Mouse (Mus musculus) heart, postnatal 14 days (tissue): ENCODE measurements around the gene Lin9. TPM values are rescaled to one million over a fixed set of nuclear protein-coding genes. Genes with fewer than 3 reads are reported as not detected.

Experiments used
- DNase-seq, 2 experiments: peaks; one replicate each; pipeline ENCODE4 v3.0.0; 2021 to 2022
- intact Hi-C: fragments of 180-260 bp; cut with DNase I; formaldehyde crosslinking; loops from one replicate; pipeline ENCODE4 v1.15.1; 2025
- total RNA-seq, 2 experiments: library from RNA; stranded (reverse); gene quantifications; 2 replicates each; pipeline ENCODE4 v1.2.3; 2021

The Lin9 gene
- total RNA-seq, 2 experiments from 2014 or later = 3.8 to 4.1 TPM

GRCm38 (mm10) chr1:180698063-180698462 lies 57.1 kb downstream of the Lin9 start:
- intact Hi-C loops = no loop called here
- no peak for DNase-seq

- intact Hi-C loops = no loop called here
These were observed 62.5 kb downstream of the Lin9 start for GRCm38 (mm10) chr1:180703400-180703799.

GRCm38 (mm10) chr1:180707368-180707767 lies 66.4 kb downstream of the Lin9 start:
- no peak for DNase-seq
- intact Hi-C loops = no loop called here

More at GRCm38 (mm10) chr1:180703400-180703799, 62.5 kb downstream of the Lin9 start:
- no peak for DNase-seq

GRCm38 (mm10) chr1:180707813-180708212 lies 66.9 kb downstream of the Lin9 start:
- DNase-seq = no peak
- intact Hi-C loops = no loop called here

DNA sequence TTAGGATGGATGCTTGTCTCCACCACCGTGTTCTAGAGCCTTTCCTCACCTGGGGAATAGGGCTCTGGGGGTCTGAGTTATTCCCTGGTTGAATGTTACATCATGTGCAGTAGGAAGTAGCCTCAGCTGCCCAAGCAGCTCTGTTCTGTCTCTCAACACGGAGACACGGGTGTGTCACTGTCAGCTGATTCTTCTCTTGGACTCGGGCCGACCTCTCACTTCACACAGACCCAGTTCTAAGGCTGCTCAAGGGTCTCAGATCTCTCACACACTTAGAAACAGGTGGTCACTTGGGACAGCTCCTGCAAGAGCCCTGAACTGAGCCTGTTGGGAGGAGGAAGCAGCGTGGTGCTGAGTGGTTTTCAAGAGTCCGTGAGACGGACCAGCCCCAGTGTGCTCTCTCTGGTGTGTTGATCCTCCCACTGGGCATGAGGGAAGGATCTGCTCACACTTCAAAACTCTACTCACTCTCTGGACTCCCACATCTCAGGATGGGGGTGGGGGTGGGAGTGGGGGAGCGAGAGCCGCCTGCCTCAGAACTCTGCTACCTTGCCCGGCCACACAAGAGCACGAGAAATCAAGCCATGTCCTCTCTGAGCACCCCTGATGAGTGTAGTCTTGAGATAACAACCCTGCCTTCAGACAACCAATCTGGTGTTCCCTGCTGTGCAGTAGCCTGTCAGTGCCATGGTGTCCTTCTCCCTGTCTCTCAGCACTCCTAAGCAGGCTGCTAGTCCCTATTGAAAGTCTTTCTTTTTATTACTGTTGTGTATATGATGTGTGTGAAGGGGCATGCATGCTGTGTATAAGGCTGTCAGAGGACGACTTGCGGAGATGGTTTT lies 68.2 kb downstream of the Lin9 start:
- intact Hi-C loops = no loop called here
- DNase-seq = no peak

DNA sequence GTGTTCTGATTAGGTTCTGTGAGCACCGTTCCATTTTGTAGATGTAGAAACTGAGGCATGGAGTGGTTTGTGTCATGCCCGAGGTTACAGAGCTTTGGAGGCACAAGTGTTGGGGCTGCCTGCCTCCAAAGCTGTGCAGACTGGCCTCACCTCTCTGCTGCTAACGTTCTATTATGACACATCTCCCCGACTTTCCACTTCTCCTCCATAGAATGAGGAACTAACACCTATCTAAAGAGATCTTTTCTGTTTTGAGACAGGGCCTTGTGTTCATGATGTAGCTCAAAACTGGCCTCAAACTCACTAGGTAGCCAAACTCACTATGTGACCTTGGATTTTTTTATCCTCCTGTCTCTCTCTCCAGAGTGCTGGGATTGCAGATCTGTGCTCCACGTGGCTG lies 77.8 kb downstream of the Lin9 start:
- intact Hi-C loops = no loop called here

DNA sequence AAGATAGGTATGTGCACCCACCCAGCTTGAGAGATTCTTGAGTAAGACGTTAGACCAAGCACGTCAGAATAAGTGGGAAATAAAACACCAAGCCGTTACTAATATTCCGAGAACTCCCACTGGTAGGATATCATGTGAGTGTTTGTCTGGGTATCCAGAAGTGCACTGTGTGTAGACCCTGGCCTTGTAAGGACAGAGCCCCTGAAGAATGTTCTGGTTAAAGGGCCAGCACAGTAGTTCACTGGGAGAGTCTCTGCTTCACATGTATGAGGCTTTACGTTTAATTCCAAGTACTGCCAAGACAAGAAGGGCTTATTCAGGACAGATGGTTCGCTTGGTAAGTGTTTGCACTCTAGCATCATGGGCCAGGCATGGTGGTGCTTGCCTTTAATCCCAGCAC lies 78.5 kb downstream of the Lin9 start:
- intact Hi-C loops = no loop called here
- no peak for DNase-seq

More for the DNA sequence above, 77.8 kb downstream of the Lin9 start:
- DNase-seq = no peak

GRCm38 (mm10) chr1:180719951-180720689 lies 79.2 kb downstream of the Lin9 start:
- intact Hi-C loops = loop anchor here (1.0 to 5.0 kb wide), 3 partner anchors 44 to 142 kb away; partner anchors contain the start of gene H3f3a
- peak; percentile 86 to 91 for DNase-seq

DNA sequence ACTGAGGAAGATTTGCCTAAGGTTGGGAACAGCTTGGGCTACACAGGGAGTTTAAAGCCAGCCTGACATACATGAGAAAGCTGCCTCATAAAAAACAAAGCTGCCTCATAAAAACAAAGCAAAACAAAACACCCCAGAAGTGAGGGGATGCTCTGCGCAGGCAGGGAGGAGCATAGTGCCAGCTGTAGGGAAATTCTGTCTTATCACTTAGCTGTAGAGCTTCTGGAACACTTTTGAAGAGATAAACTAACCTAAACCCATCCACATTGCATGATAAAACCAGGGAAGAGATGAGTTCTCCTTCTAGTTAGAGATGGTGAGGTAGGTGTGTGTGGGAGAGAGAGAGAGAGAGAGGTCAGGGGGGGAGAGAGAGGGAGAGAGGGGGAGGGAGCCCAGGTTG lies 81.7 kb downstream of the Lin9 start:
- DNase-seq = no peak
- intact Hi-C loops = loop anchor here (5.0 kb wide), 2 partner anchors 90 to 140 kb away; partner anchors contain the start of gene H3f3a

- intact Hi-C loops = loop anchor here (5.0 kb wide), 2 partner anchors 89 to 139 kb away; partner anchors contain the start of gene H3f3a
- DNase-seq = no peak
These were observed 82.8 kb downstream of the Lin9 start for GRCm38 (mm10) chr1:180723701-180724238.

- peak; percentile 92 to 94 for DNase-seq
- intact Hi-C loops = no loop called here
These were observed 84.8 kb downstream of the Lin9 start, which contains the start of gene Acbd3 for GRCm38 (mm10) chr1:180725704-180726179. TSS of gene Acbd3 (plus strand) at chr1:180726043.

DNA sequence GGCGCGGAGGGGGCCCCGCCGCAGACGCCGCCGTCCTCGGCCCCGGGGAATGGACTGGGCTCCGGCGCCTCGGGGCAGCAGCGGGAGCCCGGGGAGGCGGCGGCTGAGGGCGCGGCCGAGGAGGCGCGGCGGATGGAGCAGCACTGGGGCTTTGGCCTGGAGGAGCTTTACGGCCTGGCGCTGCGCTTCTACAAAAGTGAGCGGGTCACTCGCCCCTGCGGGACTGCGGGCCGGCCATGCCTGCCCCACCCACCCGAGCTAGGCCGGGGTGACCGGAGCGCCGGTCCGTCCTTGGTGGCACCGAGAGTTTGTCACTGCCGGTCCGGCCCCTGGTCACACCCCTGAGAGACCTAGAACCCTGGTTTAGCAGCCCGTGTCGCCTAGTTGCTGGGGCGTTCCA lies 85.2 kb downstream of the Lin9 start:
- intact Hi-C loops = no loop called here
- DNase-seq = no peak

- intact Hi-C loops = no loop called here
- no peak for DNase-seq
These were observed 88.3 kb downstream of the Lin9 start for GRCm38 (mm10) chr1:180729231-180729630.

Other genes starting within 250 kb of the Lin9 start
- gene Stum, start 157.6 kb upstream of the Lin9 start, total RNA-seq = 1 to 10 TPM in 1 of 2 experiments, under 1 TPM in 1; 0.78 to 1.6 TPM
- gene Parp1, start 72.2 kb upstream of the Lin9 start, total RNA-seq = 10 to 100 TPM; 57.4 to 63.8 TPM
- gene Mixl1, start 55.9 kb downstream of the Lin9 start, total RNA-seq = not detected
- 10 to 100 TPM; 24.5 to 25.3 TPM for gene Acbd3, start 84.9 kb downstream of the Lin9 start, total RNA-seq
- gene H3f3a, start 172.8 kb downstream of the Lin9 start, total RNA-seq = 100 to 1,000 TPM; 659 to 710 TPM
- 10 to 100 TPM; 12.4 to 14.9 TPM for gene Sde2, start 210.0 kb downstream of the Lin9 start, total RNA-seq